Mouse (Mus musculus): ENCODE measurements around the gene Npff. TPM values are rescaled to one million over a fixed set of nuclear protein-coding genes. Genes with fewer than 3 reads are reported as not detected.

The Npff gene
- total RNA-seq, 2 experiments from 2014 or later, result 2.5 to 2.8 TPM

Other genes with a start within 250 kb of the Npff start
- 10 to 100 TPM; 15.5 to 18.5 TPM for gene Mfsd5, start 245.5 kb downstream of the Npff start, total RNA-seq (2021)
- 1 to 10 TPM in 1 of 2 experiments, under 1 TPM in 1; 0.65 to 1.9 TPM for gene Espl1, start 228.7 kb downstream of the Npff start, total RNA-seq (2021)
- 100 to 1,000 TPM; 284 to 288 TPM for gene Pfdn5, start 198.8 kb downstream of the Npff start, total RNA-seq (2021)
- 10 to 100 TPM; 21.3 to 23.1 TPM for gene Myg1, start 193.2 kb downstream of the Npff start, total RNA-seq (2021)
- gene Aaas, start 174.2 kb downstream of the Npff start, total RNA-seq (2021), result 10 to 100 TPM; 10.2 to 11.2 TPM
- gene Sp7, start 157.8 kb downstream of the Npff start, total RNA-seq (2021), result not detected
- gene Sp1, start 118.8 kb downstream of the Npff start, total RNA-seq (2021), result 10 to 100 TPM; 42.7 to 44.4 TPM
- gene Amhr2, start 79.6 kb downstream of the Npff start, total RNA-seq (2021), result under 1 TPM; 0.68 to 0.84 TPM
- 10 to 100 TPM; 20.6 to 21.0 TPM for gene Prr13, start 65.9 kb downstream of the Npff start, total RNA-seq (2021)
- gene Pcbp2, start 54.4 kb downstream of the Npff start, total RNA-seq (2021), result 100 to 1,000 TPM; 458 to 504 TPM
- not detected for gene Gm10337, start 21.2 kb downstream of the Npff start, total RNA-seq (2021)
- 1 to 10 TPM; 3.2 to 4.5 TPM for gene Map3k12, start 7.9 kb downstream of the Npff start, total RNA-seq (2021)
- gene Tarbp2, start 6.8 kb downstream of the Npff start, total RNA-seq (2021), result 10 to 100 TPM; 46.6 to 47.6 TPM
- gene Gm28047, start 100.1 kb upstream of the Npff start, total RNA-seq (2021), result not detected
- 10 to 100 TPM; 45.9 to 56.2 TPM for gene Atf7, start 100.5 kb upstream of the Npff start, total RNA-seq (2021)
- gene Atp5g2, start 147.4 kb upstream of the Npff start, total RNA-seq (2021), result 10 to 100 TPM; 38.9 to 50.4 TPM
- 100 to 1,000 TPM in 1 of 2 experiments, 10 to 100 TPM in 1; 93.5 to 106 TPM for gene Calcoco1, start 197.2 kb upstream of the Npff start, total RNA-seq (2021)

All from heart, postnatal 25 days (tissue).